Mouse (Mus musculus) CH12.LX (cell line): ENCODE measurements at regions not wholly inside any gene's neighbourhood (a gene's known extent, or its start where the extent isn't known, plus 50 kb on each side); places are given as distances from the start of the nearest gene placed in this dataset.

Experiments used
- DNase-seq: peaks from one replicate; pipeline ENCODE4 v3.0.0-alpha.2; 2013; ENCODE audit errors: extremely low read depth
- H3K27ac ChIP-seq: 2 replicates; pipeline ENCODE4 v1.5.1; 2012; ENCODE audit warnings: low read depth, mild to moderate bottlenecking, control low read depth, moderate library complexity; ENCODE audit not compliant: insufficient read depth
- H3K27me3 ChIP-seq: replicated peaks from 2 replicates; pipeline ENCODE3; 2012; ENCODE audit warnings: inconsistent platforms
- H3K36me3 ChIP-seq, 2 experiments: replicated peaks in 1 of 2; 2 replicates each; pipeline versions ENCODE3 to v1.6.1; 2012; ENCODE audit warnings: inconsistent platforms in 1 of 2, low read length in 1 of 2, mild to moderate bottlenecking in 1 of 2, mixed read lengths in 1 of 2, moderate library complexity in 1 of 2; ENCODE audit not compliant: control insufficient read depth in 1 of 2, insufficient read depth in 1 of 2
- H3K4me1 ChIP-seq, 2 experiments: 2 replicates each; pipeline ENCODE4 v1.6.1; 2012; ENCODE audit warnings: inconsistent platforms in 1 of 2, moderate library complexity in 1 of 2; ENCODE audit not compliant: insufficient read depth in 2 of 2, control insufficient read depth in 1 of 2
- H3K4me2 ChIP-seq: 2 replicates; pipeline ENCODE4 v1.6.1; 2012; ENCODE audit warnings: low read depth, mild to moderate bottlenecking, control low read depth; ENCODE audit not compliant: poor library complexity, insufficient read depth, severe bottlenecking
- H3K4me3 ChIP-seq, 3 experiments: fragments of 150-350 bp in 1 of 3; sonication (generic) in 1 of 3; replicated peaks in 1 of 3; 2 replicates each; pipeline versions ENCODE3 to v1.5.1; 2011 to 2012; ENCODE audit warnings: low read depth in 2 of 3, low read length in 2 of 3, mild to moderate bottlenecking in 2 of 3, moderate library complexity in 2 of 3, control low read depth in 1 of 3, improper control_type of control experiment in 1 of 3, inconsistent platforms in 1 of 3, mixed read lengths in 1 of 3; ENCODE audit not compliant: poor library complexity in 1 of 3
- H3K79me2 ChIP-seq: replicated peaks from 2 replicates; pipeline ENCODE4 v1.6.1; 2012; ENCODE audit warnings: mild to moderate bottlenecking, moderate library complexity; ENCODE audit not compliant: control insufficient read depth, poor library complexity, insufficient read depth, severe bottlenecking; ENCODE audit errors: extremely low read depth
- H3K9ac ChIP-seq: 2 replicates; pipeline ENCODE4 v1.6.1; 2012; ENCODE audit warnings: low read depth, mild to moderate bottlenecking, control low read depth, moderate library complexity; ENCODE audit not compliant: insufficient read depth
- H3K9me3 ChIP-seq: replicated peaks from 2 replicates; pipeline ENCODE3; 2012; ENCODE audit warnings: low read length, inconsistent platforms, mixed read lengths
- BHLHE40 ChIP-seq: IDR thresholded peaks from 2 replicates; pipeline ENCODE4 v1.6.1; 2011; ENCODE audit warnings: mild to moderate bottlenecking, low read depth, low read length, improper control_type of control experiment
- CHD1 ChIP-seq: IDR thresholded peaks from 2 replicates; pipeline ENCODE4 v1.6.1; 2012; ENCODE audit warnings: low read depth, low read length, improper control_type of control experiment, inconsistent platforms
- CHD2 ChIP-seq: IDR thresholded peaks from 2 replicates; pipeline ENCODE4 v1.6.1; 2011; ENCODE audit warnings: low read length, improper control_type of control experiment
- CTCF ChIP-seq, 2 experiments: IDR thresholded peaks in 1 of 2; conservative IDR thresholded peaks in 1 of 2; 2 replicates each; pipeline ENCODE4 v1.5.1; 2011 to 2012; ENCODE audit warnings: low read depth in 2 of 2, low read length in 2 of 2, improper control_type of control experiment in 1 of 2, inconsistent platforms in 1 of 2, mild to moderate bottlenecking in 1 of 2, moderate library complexity in 1 of 2
- E2F4 ChIP-seq: IDR thresholded peaks from 2 replicates; pipeline ENCODE4 v1.6.1; 2011; ENCODE audit warnings: low read depth, low read length, improper control_type of control experiment; ENCODE audit not compliant: insufficient replicate concordance
- ELF1 ChIP-seq: IDR thresholded peaks from 2 replicates; pipeline ENCODE4 v1.6.1; 2014; ENCODE audit warnings: low read depth, mild to moderate bottlenecking, inconsistent platforms, low read length, improper control_type of control experiment
- EP300 ChIP-seq: IDR thresholded peaks from 2 replicates; pipeline ENCODE4 v1.6.1; 2011; ENCODE audit warnings: low read length, improper control_type of control experiment
- ETS1 ChIP-seq: conservative IDR thresholded peaks from 2 replicates; pipeline ENCODE4 v1.6.1; 2012; ENCODE audit warnings: low read depth, mild to moderate bottlenecking, inconsistent platforms, low read length, improper control_type of control experiment, moderate library complexity
- GABPA ChIP-seq: IDR thresholded peaks from 2 replicates; pipeline ENCODE4 v1.6.1; 2012; ENCODE audit warnings: low read depth, low read length, improper control_type of control experiment, inconsistent platforms; ENCODE audit not compliant: insufficient replicate concordance
- HCFC1 ChIP-seq: IDR thresholded peaks from 2 replicates; pipeline ENCODE4 v1.6.1; 2012; ENCODE audit warnings: low read depth, mild to moderate bottlenecking, inconsistent platforms, low read length, improper control_type of control experiment
- IRF4 ChIP-seq: IDR thresholded peaks from 2 replicates; pipeline ENCODE4 v1.6.1; 2014; ENCODE audit warnings: low read depth, mild to moderate bottlenecking, inconsistent platforms, low read length, improper control_type of control experiment
- JUND ChIP-seq: conservative IDR thresholded peaks from 2 replicates; pipeline ENCODE4 v1.6.1; 2011; ENCODE audit warnings: low read depth, low read length, improper control_type of control experiment
- KAT2A ChIP-seq: IDR thresholded peaks from 2 replicates; pipeline ENCODE4 v1.6.1; 2012; ENCODE audit warnings: low read length, improper control_type of control experiment, inconsistent platforms; ENCODE audit not compliant: insufficient replicate concordance
- MAFK ChIP-seq: IDR thresholded peaks from 2 replicates; pipeline ENCODE4 v1.6.1; 2011; ENCODE audit warnings: low read length, improper control_type of control experiment; ENCODE audit not compliant: insufficient replicate concordance
- MAZ ChIP-seq: IDR thresholded peaks from 2 replicates; pipeline ENCODE4 v1.6.1; 2012; ENCODE audit warnings: low read depth, mild to moderate bottlenecking, inconsistent platforms, low read length, improper control_type of control experiment, moderate library complexity
- MEF2A ChIP-seq: IDR thresholded peaks from 2 replicates; pipeline ENCODE4 v1.6.1; 2014; ENCODE audit warnings: low read depth, mild to moderate bottlenecking, inconsistent platforms, low read length, improper control_type of control experiment, borderline replicate concordance
- MXI1 ChIP-seq: IDR thresholded peaks from 2 replicates; pipeline ENCODE4 v1.6.1; 2011; ENCODE audit warnings: mild to moderate bottlenecking, low read depth, low read length, improper control_type of control experiment
- MYC ChIP-seq: IDR thresholded peaks from 2 replicates; pipeline ENCODE4 v1.6.1; 2011; ENCODE audit warnings: low read depth, mild to moderate bottlenecking, improper control_type of control experiment, low read length
- NRF1 ChIP-seq: IDR thresholded peaks from 2 replicates; pipeline ENCODE4 v1.6.1; 2014; ENCODE audit warnings: low read depth, mild to moderate bottlenecking, inconsistent platforms, low read length, improper control_type of control experiment, moderate library complexity
- POLR2AphosphoS2 ChIP-seq: IDR thresholded peaks from 2 replicates; pipeline ENCODE4 v1.6.1; 2011; ENCODE audit warnings: low read depth, low read length, improper control_type of control experiment
- RAD21 ChIP-seq: IDR thresholded peaks from 2 replicates; pipeline ENCODE4 v1.6.1; 2011; ENCODE audit warnings: low read depth, mild to moderate bottlenecking, low read length, improper control_type of control experiment, moderate library complexity
- SMC3 ChIP-seq: IDR thresholded peaks from 2 replicates; pipeline ENCODE4 v1.6.1; 2011; ENCODE audit warnings: low read depth, low read length, improper control_type of control experiment
- TBP ChIP-seq: conservative IDR thresholded peaks from 2 replicates; pipeline ENCODE4 v1.6.1; 2011; ENCODE audit warnings: low read depth, low read length, improper control_type of control experiment
- UBTF ChIP-seq: IDR thresholded peaks from 2 replicates; pipeline ENCODE4 v1.6.1; 2012; ENCODE audit warnings: low read depth, mild to moderate bottlenecking, inconsistent platforms, low read length, improper control_type of control experiment, moderate library complexity
- USF1 ChIP-seq: IDR thresholded peaks from 2 replicates; pipeline ENCODE4 v1.6.1; 2014; ENCODE audit warnings: low read depth, mild to moderate bottlenecking, inconsistent platforms, low read length, improper control_type of control experiment
- ZC3H11A ChIP-seq: IDR thresholded peaks from 2 replicates; pipeline ENCODE4 v1.6.1; 2012; ENCODE audit warnings: low read depth, mild to moderate bottlenecking, inconsistent platforms, low read length, improper control_type of control experiment
- ZMIZ1 ChIP-seq: IDR thresholded peaks from 2 replicates; pipeline ENCODE4 v1.6.1; 2012; ENCODE audit warnings: low read depth, mild to moderate bottlenecking, inconsistent platforms, low read length, improper control_type of control experiment
- ZNF384 ChIP-seq: IDR thresholded peaks from 2 replicates; pipeline ENCODE4 v1.6.1; 2012; ENCODE audit warnings: low read depth, low read length, improper control_type of control experiment, inconsistent platforms
- dilution Hi-C: fragments of 300-500 bp; cut with MboI; formaldehyde crosslinking; loops from 2 replicates; pipeline ENCODE4 v1.14.3; 2020; ENCODE audit warnings: low sequenced_read_pairs; ENCODE audit not compliant: extremely low pct_unique_long_range_greater_than_20kb, extremely low pct_ligation_motif_present
- in situ Hi-C: fragments of 300-500 bp; cut with MboI; formaldehyde crosslinking; loops from 3 replicates; pipeline ENCODE4 v1.14.3; 2019; ENCODE audit warnings: low sequenced_read_pairs, low pct_ligation_motif_present, low pct_unique_long_range_greater_than_20kb, mixed read lengths

DNA sequence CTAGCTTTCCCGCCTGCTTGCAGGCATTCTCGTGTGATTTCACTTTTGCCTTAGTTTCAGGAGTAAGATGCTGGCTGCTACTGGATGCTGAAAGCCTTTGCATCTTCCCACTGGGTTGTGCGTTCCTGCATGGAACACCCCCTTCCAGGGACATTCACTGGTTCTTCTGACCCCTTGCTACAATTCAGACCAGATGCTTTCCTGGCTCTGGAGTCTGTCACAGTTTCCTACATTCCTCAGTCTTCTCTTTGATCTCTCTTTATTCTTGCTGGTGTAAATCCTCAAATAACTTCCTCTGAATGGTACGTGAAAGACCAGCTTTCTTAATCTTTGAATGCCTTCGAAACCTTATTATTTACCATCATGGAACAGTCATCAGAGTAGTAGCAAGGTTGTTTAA lies 206.7 kb upstream of the F930015N05Rik start:
- no peaks in the 10 kb centered on the region for H3K36me3 ChIP-seq
- no peak overlapping the region for H3K9ac ChIP-seq
- no peaks in the 10 kb centered on the region for H3K4me1 ChIP-seq
- H3K27ac ChIP-seq = no peak overlapping the region
- dilution Hi-C loops (no loop called here), in situ Hi-C loops (no loop called here)
- H3K27me3 ChIP-seq = no peaks in the 10 kb centered on the region
- H3K9me3 ChIP-seq = no peaks in the 10 kb centered on the region
- H3K4me2 ChIP-seq = no peak overlapping the region
- H3K79me2 ChIP-seq = no peaks in the 10 kb centered on the region
- DNase-seq = no peak
- no peak for TF ChIP-seq MEF2A
- no peak for TF ChIP-seq UBTF
- TF ChIP-seq TBP = no peak
- no peak for TF ChIP-seq SMC3
- TF ChIP-seq JUND = no peak
- TF ChIP-seq ZMIZ1 = no peak
- no peak for TF ChIP-seq MAZ
- no peak for TF ChIP-seq E2F4
- TF ChIP-seq ELF1 = no peak
- no peak for TF ChIP-seq KAT2A
- no peak for TF ChIP-seq USF1
- no peak for TF ChIP-seq EP300
- no peak for TF ChIP-seq CHD2
- no peak for TF ChIP-seq POLR2AphosphoS2
- TF ChIP-seq CTCF (conservative IDR thresholded peaks at IDR 0.05 in 1 of 2, IDR thresholded peaks at IDR 0.05 in 1 of 2; ENCODE audit: low read depth in 2 of 2, low read length in 2 of 2) = no peak
- H3K4me3 ChIP-seq = no peak overlapping the region

DNA sequence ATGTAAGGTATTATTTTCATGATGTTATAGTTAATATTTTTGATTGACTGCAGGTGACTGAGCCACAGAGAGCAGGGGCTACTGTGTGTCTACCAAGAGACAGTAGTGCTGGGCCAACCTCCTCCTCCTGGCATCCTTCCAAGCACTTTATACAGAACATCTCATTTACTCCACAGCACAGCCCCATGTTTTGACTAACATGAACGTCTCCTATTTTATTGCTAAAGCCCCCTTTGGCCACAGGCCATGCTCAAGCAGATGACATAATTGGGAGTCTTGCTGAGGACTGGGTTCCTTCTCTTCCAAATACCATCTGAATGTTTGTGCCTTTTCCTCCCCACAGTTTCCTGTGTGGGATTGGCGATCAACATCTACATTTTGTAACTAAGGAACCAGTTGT lies 211.5 kb upstream of the F930015N05Rik start:
- in situ Hi-C loops (no loop called here), dilution Hi-C loops (no loop called here)
- Histone ChIP-seq H3K9ac (no peak overlapping the region), H3K4me1 (no peaks in the 10 kb centered on the region), H3K27me3 (no peaks in the 10 kb centered on the region), H3K9me3 (no peaks in the 10 kb centered on the region), H3K4me3 (no peak overlapping the region), H3K4me2 (no peak overlapping the region), H3K36me3 (no peaks in the 10 kb centered on the region), H3K79me2 (no peaks in the 10 kb centered on the region), H3K27ac (no peak overlapping the region)
- no peak for DNase-seq
- TF ChIP-seq HCFC1 (no peak), RAD21 (no peak), CHD2 (no peak), MYC (no peak), NRF1 (no peak), GABPA (no peak), ZC3H11A (no peak), POLR2AphosphoS2 (no peak), IRF4 (no peak), E2F4 (no peak), ETS1 (no peak), SMC3 (no peak), MAFK (no peak), ELF1 (no peak), ZNF384 (no peak), MXI1 (no peak), BHLHE40 (no peak), CHD1 (no peak), EP300 (no peak)
